Mouse (Mus musculus) midbrain, embryonic 12.5 days (tissue): ENCODE results near the gene Platr17. TPM values are rescaled to one million over a fixed set of nuclear protein-coding genes. Genes with fewer than 3 reads are reported as not detected.

Experiments
- ATAC-seq: fragments of 200-750 bp; cut with Nextera tagmentation; 2 replicates; pipeline ENCODE4 v1.8.0; 2017; ENCODE audit warnings: low read depth, moderate TSS enrichment, moderate library complexity; ENCODE audit not compliant: low FRiP score
- H3K27ac ChIP-seq: fragments of 300-500 bp; sonication (generic); replicated peaks from 2 replicates; pipeline ENCODE4 v1.5.1; 2016; ENCODE audit warnings: mild to moderate bottlenecking
- H3K27me3 ChIP-seq: fragments of 300-500 bp; sonication (generic); 2 replicates; pipeline ENCODE4 v1.6.1; 2016; ENCODE audit warnings: mild to moderate bottlenecking
- H3K36me3 ChIP-seq: fragments of 300-500 bp; sonication (generic); 2 replicates; pipeline ENCODE4 v1.6.1; 2016
- H3K4me1 ChIP-seq: fragments of 300-500 bp; sonication (generic); 2 replicates; pipeline ENCODE4 v1.6.1; 2016
- H3K4me2 ChIP-seq: fragments of 300-500 bp; sonication (generic); replicated peaks from 2 replicates; pipeline ENCODE4 v1.6.1; 2016; ENCODE audit warnings: mild to moderate bottlenecking, moderate library complexity
- H3K4me3 ChIP-seq: fragments of 300-500 bp; sonication (generic); 2 replicates; pipeline ENCODE4 v1.5.1; 2016; ENCODE audit warnings: mild to moderate bottlenecking
- H3K9ac ChIP-seq: fragments of 300-500 bp; sonication (generic); replicated peaks from 2 replicates; pipeline ENCODE4 v1.6.1; 2016; ENCODE audit warnings: mild to moderate bottlenecking, moderate library complexity
- H3K9me3 ChIP-seq: fragments of 300-500 bp; sonication (generic); 2 replicates; pipeline ENCODE4 v1.6.1; 2016; ENCODE audit warnings: mild to moderate bottlenecking
- WGBS: fragments of 180-500 bp; shearing (Covaris S2); methylation state at CpG from one replicate; pipeline ENCODE4 v1.1.7; 2016; 5-methylcytosine and 5-hydroxymethylcytosine counted together
- polyA plus RNA-seq: library from polyadenylated mRNA; unstranded; fragments of >200 nt; fragmentation: Nextera tagmentation; extraction: Ambion mirVana; gene quantifications from 2 replicates; pipeline ENCODE4 v1.2.1, GENCODE M21; 2016

Platr17 gene
- polyA plus RNA-seq, 1 experiment from 2014 or later: 0.23 TPM

DNA sequence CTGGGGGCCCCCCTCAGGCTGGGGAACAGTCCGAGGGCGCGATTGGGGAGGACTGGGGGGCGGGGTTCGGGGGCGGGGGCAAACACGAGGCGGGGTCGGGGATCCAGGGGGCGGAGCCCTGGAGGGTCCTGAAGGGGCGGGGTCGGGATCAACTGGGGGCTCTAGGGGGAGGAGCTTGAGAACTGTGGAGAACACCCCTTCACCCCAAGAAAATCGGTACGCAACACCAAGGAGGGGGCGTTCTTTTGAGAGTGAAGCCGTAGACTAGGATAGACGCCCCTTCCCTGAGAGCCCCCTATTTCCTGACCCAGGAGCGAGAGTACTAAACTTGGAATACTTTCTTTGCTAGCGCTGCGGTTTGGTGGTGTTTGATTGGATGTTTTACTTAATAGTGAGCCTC, 11.4 kb downstream of the Platr17 start:
- peak overlapping the region; percentile 53 for H3K4me2 ChIP-seq
- H3K4me3 ChIP-seq: peak overlapping the region; percentile 68
- peak overlapping the region; percentile 88 for H3K27ac ChIP-seq
- H3K9me3 ChIP-seq: no peaks in the 10 kb centered on the region
- H3K36me3 ChIP-seq: peaks cover 50% of the 10 kb centered on the region
- H3K9ac ChIP-seq: peak overlapping the region; percentile 66
- WGBS: under 1% methylated on average over 20 of the region's 20 CpGs
- H3K27me3 ChIP-seq: peaks cover 14% of the 10 kb centered on the region
- H3K4me1 ChIP-seq: peaks cover 52% of the 10 kb centered on the region
- peak; percentile 7 for ATAC-seq

DNA sequence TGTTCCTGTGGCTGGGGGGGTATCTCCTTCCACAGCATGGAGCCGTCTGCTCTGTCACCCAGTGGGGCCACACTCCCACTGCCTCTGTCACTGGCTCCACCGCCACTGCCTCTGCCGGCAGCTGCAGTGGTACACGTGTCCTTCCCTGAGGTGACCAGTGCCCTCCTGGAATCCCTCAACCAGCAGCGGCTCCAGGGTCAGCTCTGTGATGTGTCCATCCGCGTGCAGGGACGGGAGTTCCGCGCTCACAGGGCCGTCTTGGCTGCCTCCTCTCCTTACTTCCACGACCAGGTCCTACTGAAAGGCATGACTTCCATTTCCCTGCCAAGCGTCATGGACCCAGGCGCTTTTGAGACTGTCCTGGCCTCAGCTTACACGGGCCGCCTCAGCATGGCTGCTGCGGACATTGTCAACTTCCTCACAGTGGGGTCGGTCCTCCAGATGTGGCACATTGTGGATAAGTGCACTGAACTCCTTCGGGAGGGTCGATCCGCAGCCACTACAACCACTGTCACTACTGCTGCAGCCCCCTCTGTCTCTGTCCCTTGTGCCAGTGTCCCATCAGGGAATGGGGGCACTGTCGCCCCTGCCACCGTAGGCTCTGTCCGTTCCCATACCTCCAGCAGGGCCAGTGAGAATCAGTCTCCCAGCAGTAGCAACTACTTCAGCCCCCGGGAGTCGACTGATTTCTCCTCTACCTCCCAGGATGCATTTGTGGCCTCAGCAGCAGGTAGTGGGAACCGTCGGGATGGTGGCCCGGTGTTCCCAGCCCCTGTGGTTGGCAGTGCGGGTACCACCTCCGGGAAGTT, 12.1 kb downstream of the Platr17 start:
- H3K4me1 ChIP-seq: peaks cover 50% of the 10 kb centered on the region
- no peak for ATAC-seq

GRCm38 (mm10) chr17:33917656-33918292, 12.8 kb downstream of the Platr17 start:
- Histone ChIP-seq H3K27ac (no peak overlapping the region), H3K36me3 (peaks cover 36% of the 10 kb centered on the region), H3K9ac (no peak overlapping the region), H3K9me3 (no peaks in the 10 kb centered on the region), H3K4me2 (no peak overlapping the region; the same call in 1 of the 2 replicates), H3K27me3 (peaks cover 14% of the 10 kb centered on the region), H3K4me3 (0 out of 2 replicates have a peak overlapping the region, but pooled peaks have one; percentile 68), H3K4me1 (peaks cover 50% of the 10 kb centered on the region)
- 83% methylated on average over 18 of the region's 18 CpGs for WGBS
- no peak for ATAC-seq

More for the DNA sequence above, 12.1 kb downstream of the Platr17 start:
- Histone ChIP-seq H3K27me3 (peaks cover 14% of the 10 kb centered on the region), H3K4me3 (peak overlapping the region; percentile 68), H3K9ac (peak overlapping the region; percentile 66), H3K36me3 (peaks cover 43% of the 10 kb centered on the region), H3K4me2 (peak overlapping the region; percentile 53), H3K27ac (no peak overlapping the region), H3K9me3 (no peaks in the 10 kb centered on the region)
- WGBS: 76% methylated on average over 31 of the region's 31 CpGs

- no peaks in the 10 kb centered on the region for H3K9me3 ChIP-seq
- H3K4me2 ChIP-seq: peak overlapping the region; percentile 81
- 64% methylated on average over 37 of the region's 37 CpGs for WGBS
- no peak overlapping the region for H3K27ac ChIP-seq
- H3K9ac ChIP-seq: 0 out of 2 replicates have a peak overlapping the region, but pooled peaks have one; percentile 54
- peaks cover 29% of the 10 kb centered on the region for H3K36me3 ChIP-seq
- no peak for ATAC-seq
- peaks cover 50% of the 10 kb centered on the region for H3K4me1 ChIP-seq
- H3K4me3 ChIP-seq: peak overlapping the region; percentile 47; the same call in 1 of the 2 replicates
- peaks cover 14% of the 10 kb centered on the region for H3K27me3 ChIP-seq
Measured at GRCm38 (mm10) chr17:33918293-33919203, 13.6 kb downstream of the Platr17 start.

- peak overlapping the region; percentile 58 for H3K27ac ChIP-seq
- under 1% methylated on average over 52 of the region's 52 CpGs for WGBS
- peaks cover 14% of the 10 kb centered on the region for H3K27me3 ChIP-seq
- H3K4me2 ChIP-seq: peak overlapping the region; percentile 81
- H3K4me3 ChIP-seq: peak overlapping the region; percentile 47
- peak overlapping the region; percentile 54 for H3K9ac ChIP-seq
- peaks cover 19% of the 10 kb centered on the region; the same call in 1 of the 2 replicates for H3K36me3 ChIP-seq
- peaks cover 49% of the 10 kb centered on the region for H3K4me1 ChIP-seq
- H3K9me3 ChIP-seq: no peaks in the 10 kb centered on the region
- ATAC-seq: no peak
Measured at GRCm38 (mm10) chr17:33919351-33920281, 14.7 kb downstream of the Platr17 start.

- Histone ChIP-seq H3K9me3 (no peaks in the 10 kb centered on the region), H3K4me1 (peaks cover 40% of the 10 kb centered on the region), H3K36me3 (peaks cover 16% of the 10 kb centered on the region; the same call in 1 of the 2 replicates), H3K27me3 (peaks cover 14% of the 10 kb centered on the region), H3K27ac (peak overlapping the region; percentile 58), H3K4me2 (peak overlapping the region; percentile 81), H3K4me3 (peak overlapping the region; percentile 47), H3K9ac (peak overlapping the region; percentile 54)
- WGBS: under 1% methylated on average over 36 of the region's 36 CpGs
- ATAC-seq: peak; percentile 57
Measured at GRCm38 (mm10) chr17:33920282-33921097, 15.6 kb downstream of the Platr17 start.

DNA sequence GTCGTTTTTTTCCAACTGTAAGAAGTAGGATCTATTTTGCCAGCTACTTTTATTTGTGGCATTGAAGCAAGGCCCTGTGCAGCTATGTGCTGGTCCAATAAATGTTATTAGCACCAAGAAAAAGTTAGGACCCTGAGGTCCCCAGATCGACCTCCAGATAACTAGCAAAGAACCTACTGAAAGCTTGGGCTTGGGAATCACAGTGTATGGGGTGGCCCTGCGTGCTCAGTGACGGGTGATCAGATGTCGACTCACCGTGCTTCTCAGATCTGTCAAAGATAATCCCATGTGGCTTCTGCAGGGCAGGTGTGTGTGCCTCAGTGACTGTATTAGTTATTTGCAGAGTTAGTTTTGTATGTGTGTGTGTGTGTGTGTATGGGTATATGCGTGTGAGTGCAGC, 16.4 kb downstream of the Platr17 start:
- Histone ChIP-seq H3K9ac (no peak overlapping the region), H3K27me3 (peaks cover 14% of the 10 kb centered on the region), H3K27ac (no peak overlapping the region), H3K4me2 (no peak overlapping the region), H3K36me3 (peaks cover 16% of the 10 kb centered on the region; the same call in 1 of the 2 replicates), H3K4me3 (no peak overlapping the region), H3K9me3 (no peaks in the 10 kb centered on the region), H3K4me1 (peaks cover 40% of the 10 kb centered on the region)
- WGBS: 90% methylated on average over 7 of the region's 7 CpGs
- ATAC-seq: no peak

DNA sequence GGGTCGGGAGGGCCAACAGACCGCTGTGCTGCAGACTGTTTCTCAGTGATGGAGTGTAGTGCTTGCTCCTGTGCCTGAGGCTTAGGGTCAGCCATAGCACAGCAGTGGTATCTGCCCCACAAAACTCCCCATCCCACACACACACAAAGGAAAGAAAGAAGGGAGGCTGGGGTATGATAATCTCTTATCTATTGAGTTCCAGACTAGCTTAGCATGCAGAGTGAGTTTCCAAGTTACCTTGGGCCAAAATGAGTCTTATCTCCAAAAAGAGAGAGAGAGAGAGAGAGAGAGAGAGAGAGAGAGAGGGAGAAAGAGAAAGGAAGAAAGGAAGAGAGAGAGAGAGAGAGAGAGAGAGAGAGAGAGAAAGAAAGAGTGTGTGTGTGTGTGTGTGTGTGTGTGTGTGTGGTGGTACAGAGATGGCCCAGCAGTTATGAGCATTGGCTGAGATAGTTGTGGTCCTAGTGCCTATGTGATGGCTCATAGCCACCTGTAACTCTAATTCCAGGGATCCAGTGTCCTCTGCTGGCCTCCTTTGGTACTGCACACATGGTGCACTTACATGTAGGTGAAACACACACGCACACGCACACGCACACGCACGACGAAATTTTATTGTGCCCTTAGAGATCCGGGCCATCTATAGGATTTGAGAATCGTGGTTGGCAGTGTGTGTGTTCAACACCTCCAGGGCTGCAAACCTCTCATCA, 19.8 kb downstream of the Platr17 start:
- no peak for ATAC-seq
- Histone ChIP-seq H3K4me1 (peaks cover 26% of the 10 kb centered on the region), H3K27me3 (no peaks in the 10 kb centered on the region), H3K9ac (no peak overlapping the region), H3K4me3 (no peak overlapping the region), H3K9me3 (no peaks in the 10 kb centered on the region), H3K27ac (no peak overlapping the region), H3K4me2 (no peak overlapping the region), H3K36me3 (0 out of 2 replicates have a peak, but pooled peaks cover 7% of the 10 kb centered on the region)
- WGBS: 83% methylated on average over 10 of the region's 10 CpGs

DNA sequence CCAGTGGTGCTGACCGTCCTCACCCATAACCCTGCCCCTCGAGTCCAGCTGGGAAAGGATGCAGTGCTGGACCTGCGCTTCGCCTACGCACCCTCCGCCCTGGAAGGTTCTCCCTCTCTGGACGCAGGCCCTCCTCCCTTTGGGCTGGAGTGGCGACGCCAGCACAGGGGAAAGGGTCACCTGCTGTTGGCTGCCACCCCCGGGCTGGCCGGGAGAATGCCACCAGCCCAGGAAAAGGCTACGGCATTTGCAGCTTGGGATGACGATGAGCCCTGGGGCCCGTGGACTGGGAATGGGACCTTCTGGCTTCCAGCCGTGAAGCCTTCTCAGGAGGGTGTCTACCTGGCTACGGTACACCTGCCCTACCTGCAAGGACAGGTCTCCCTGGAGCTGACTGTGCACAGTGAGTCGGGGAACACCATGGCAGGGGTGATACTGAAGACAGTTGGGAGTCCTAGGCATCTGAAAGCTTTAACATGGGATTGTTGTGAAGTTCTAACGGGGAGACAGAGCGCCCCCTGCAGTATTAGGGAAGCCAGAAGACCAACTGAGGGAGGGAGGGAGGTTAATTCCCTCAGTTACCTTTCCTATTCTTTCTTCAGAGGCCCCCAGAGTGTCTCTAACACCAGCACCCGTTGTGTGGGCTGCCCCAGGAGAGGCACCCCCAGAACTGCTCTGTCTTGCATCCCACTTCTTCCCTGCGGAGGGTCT, 20.6 kb downstream of the Platr17 start:
- ATAC-seq: no peak
- Histone ChIP-seq H3K9ac (no peak overlapping the region), H3K9me3 (no peaks in the 10 kb centered on the region), H3K4me2 (no peak overlapping the region), H3K4me3 (no peak overlapping the region), H3K36me3 (0 out of 2 replicates have a peak, but pooled peaks cover 7% of the 10 kb centered on the region), H3K27ac (no peak overlapping the region), H3K4me1 (peaks cover 20% of the 10 kb centered on the region), H3K27me3 (no peaks in the 10 kb centered on the region)
- 86% methylated on average over 21 of the region's 21 CpGs for WGBS
